Mouse (Mus musculus): ENCODE data around the gene Msh4. TPM values are rescaled to one million over a fixed set of nuclear protein-coding genes. Genes with fewer than 3 reads are reported as not detected.
A peak's percentile ranks its signal among the peaks of the same experiment; 100 is the strongest.

The Msh4 gene
- polyA plus RNA-seq, 1 experiment from 2014 or later = 0.08 TPM

DNA sequence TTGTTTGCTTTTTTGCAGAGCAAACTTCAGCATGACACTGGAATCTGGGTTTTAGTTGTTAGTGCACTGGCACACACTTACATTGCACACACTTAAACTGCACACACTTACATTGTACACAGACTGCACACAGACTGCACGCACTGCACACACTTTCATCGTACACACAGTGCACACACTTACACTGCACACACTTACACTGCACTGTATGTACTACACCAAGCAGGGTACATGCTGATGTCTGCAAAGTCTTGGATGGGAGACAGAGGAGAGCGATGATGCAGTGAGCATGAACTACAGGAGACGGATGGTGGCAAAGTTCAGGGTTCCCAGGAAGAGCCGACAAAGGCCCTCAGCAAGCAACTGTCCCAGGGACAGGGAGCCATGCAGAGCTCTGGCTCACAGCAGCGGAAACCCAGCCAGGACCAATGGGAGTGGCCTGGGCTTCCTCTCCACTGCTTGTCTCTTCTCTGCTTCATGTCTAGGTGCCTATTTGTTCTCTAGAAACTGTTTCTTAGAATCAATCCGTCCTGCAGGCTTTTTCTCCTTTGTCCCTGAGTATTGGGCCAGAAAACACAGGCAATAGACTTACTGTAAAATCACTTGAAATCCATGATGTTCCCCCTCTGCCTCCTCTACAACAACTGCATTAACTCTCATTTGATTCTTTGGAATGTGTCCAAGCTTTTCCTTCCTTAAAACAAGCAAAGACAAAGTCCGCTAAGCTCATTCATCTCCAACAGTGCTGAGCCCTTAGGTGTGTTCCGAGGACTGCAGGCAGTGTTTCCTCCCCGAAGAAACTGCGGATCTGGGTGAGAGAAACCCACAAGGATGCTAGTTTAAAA lies 82.0 kb downstream of the Msh4 start:
- Histone ChIP-seq H3K36me3 (no peaks in the 10 kb centered on the region), H3K27ac (0 out of 2 replicates have a peak overlapping the region, but pooled peaks have one; percentile 21), H3K4me1 (peaks cover 3% of the 10 kb centered on the region; the same call in 1 of the 2 replicates), H3K4me3 (replicated peaks) (no peak overlapping the region), H3K27me3 (replicated peaks) (no peaks in the 10 kb centered on the region), H3K4me2 (no peak overlapping the region), H3K9ac (no peak overlapping the region), H3K9me3 (no peaks in the 10 kb centered on the region)
- no peak for ATAC-seq (ENCODE audit: insufficient read depth, low FRiP score, low read depth)
- 49% methylated on average over 11 of the region's 11 CpGs for WGBS

GRCm38 (mm10) chr3:153819438-153819837 lies 86.5 kb downstream of the Msh4 start:
- 82% methylated on average over 9 of the region's 9 CpGs for WGBS

GRCm38 (mm10) chr3:153818723-153819122 lies 87.2 kb downstream of the Msh4 start:
- H3K4me1 ChIP-seq = no peaks in the 10 kb centered on the region
- H3K4me3 ChIP-seq (replicated peaks) = no peak overlapping the region
- H3K36me3 ChIP-seq = no peaks in the 10 kb centered on the region
- WGBS = 94% methylated on average over 3 of the region's 3 CpGs
- H3K9me3 ChIP-seq = no peaks in the 10 kb centered on the region
- no peak overlapping the region for H3K27ac ChIP-seq
- no peaks in the 10 kb centered on the region for H3K27me3 ChIP-seq (replicated peaks)
- H3K4me2 ChIP-seq = no peak overlapping the region
- no peak for ATAC-seq (ENCODE audit: insufficient read depth, low FRiP score, low read depth)
- H3K9ac ChIP-seq = no peak overlapping the region

More at GRCm38 (mm10) chr3:153819438-153819837, 86.5 kb downstream of the Msh4 start:
- Histone ChIP-seq H3K9me3 (no peaks in the 10 kb centered on the region), H3K9ac (no peak overlapping the region), H3K27me3 (replicated peaks) (no peaks in the 10 kb centered on the region), H3K27ac (no peak overlapping the region), H3K4me2 (no peak overlapping the region), H3K4me1 (peaks cover 3% of the 10 kb centered on the region; the same call in 1 of the 2 replicates), H3K4me3 (replicated peaks) (no peak overlapping the region), H3K36me3 (no peaks in the 10 kb centered on the region)
- no peak for ATAC-seq (ENCODE audit: insufficient read depth, low FRiP score, low read depth)

DNA sequence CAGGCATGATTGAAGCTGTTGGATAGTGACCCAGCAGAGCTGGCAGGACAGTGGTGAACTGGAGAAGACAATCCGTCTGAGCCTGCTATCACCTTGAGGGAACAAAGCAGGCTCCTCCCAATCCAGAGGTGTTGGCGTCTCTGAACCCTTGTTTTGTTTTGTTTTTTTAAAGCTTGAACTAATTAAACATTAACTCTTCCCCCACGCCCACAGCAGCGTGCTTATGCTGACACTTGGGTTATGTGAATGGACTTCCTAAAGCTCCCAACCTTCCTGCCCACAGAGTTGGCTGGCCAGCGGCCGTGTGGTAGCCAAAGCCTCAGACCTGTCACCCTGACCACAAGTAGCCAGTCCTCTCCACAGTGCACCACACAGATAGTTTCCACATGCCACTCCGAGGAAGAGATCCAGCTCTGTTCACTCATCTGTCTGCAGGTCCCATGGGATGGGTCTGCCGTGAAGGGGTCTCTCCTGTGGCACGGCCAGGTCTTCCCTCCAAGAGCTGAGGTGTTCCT lies 88.5 kb downstream of the Msh4 start:
- Histone ChIP-seq H3K4me3 (replicated peaks) (no peak overlapping the region), H3K4me1 (no peaks in the 10 kb centered on the region), H3K4me2 (no peak overlapping the region), H3K36me3 (no peaks in the 10 kb centered on the region), H3K9ac (no peak overlapping the region), H3K27me3 (replicated peaks) (no peaks in the 10 kb centered on the region), H3K27ac (no peak overlapping the region), H3K9me3 (no peaks in the 10 kb centered on the region)
- ATAC-seq (ENCODE audit: insufficient read depth, low FRiP score, low read depth) = no peak
- WGBS = 73% methylated on average over 9 of the region's 9 CpGs

DNA sequence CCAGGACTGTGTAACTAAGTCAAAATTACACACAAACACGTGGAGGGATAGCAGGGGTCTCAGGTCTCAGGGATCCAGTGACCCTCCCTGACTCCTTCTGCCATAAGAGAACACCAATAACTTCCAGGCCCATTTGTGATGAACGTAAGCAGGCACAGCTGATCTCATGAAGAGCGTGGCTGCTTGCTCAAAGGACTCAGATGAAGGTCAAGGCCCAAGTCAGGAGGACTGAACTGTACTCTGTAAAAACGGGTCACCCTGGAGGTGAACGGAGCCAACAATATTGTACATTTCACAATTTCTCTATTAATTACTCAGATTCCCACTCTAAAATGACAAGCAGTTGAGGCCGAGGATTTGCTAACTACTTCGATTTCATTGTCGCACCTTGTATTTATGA lies 91.9 kb downstream of the Msh4 start:
- H3K9ac ChIP-seq = no peak overlapping the region
- H3K36me3 ChIP-seq = no peaks in the 10 kb centered on the region
- no peaks in the 10 kb centered on the region for H3K9me3 ChIP-seq
- no peak overlapping the region for H3K27ac ChIP-seq
- 85% methylated on average over 8 of the region's 8 CpGs for WGBS
- peaks cover 2% of the 10 kb centered on the region; the same call in 1 of the 2 replicates for H3K4me1 ChIP-seq
- H3K4me3 ChIP-seq (replicated peaks) = no peak overlapping the region
- no peak for ATAC-seq (ENCODE audit: insufficient read depth, low FRiP score, low read depth)
- H3K4me2 ChIP-seq = no peak overlapping the region
- no peaks in the 10 kb centered on the region for H3K27me3 ChIP-seq (replicated peaks)

- Histone ChIP-seq H3K27ac (no peak overlapping the region), H3K4me1 (peaks cover 7% of the 10 kb centered on the region; the same call in 1 of the 2 replicates), H3K4me3 (replicated peaks) (no peak overlapping the region), H3K4me2 (no peak overlapping the region), H3K36me3 (no peaks in the 10 kb centered on the region), H3K27me3 (replicated peaks) (no peaks in the 10 kb centered on the region), H3K9me3 (no peaks in the 10 kb centered on the region), H3K9ac (no peak overlapping the region)
- 60% methylated on average over 13 of the region's 13 CpGs for WGBS
- no peak for ATAC-seq (ENCODE audit: insufficient read depth, low FRiP score, low read depth)
Observed at GRCm38 (mm10) chr3:153808406-153808805, 97.5 kb downstream of the Msh4 start.

- H3K4me2 ChIP-seq = no peak overlapping the region
- H3K4me3 ChIP-seq (replicated peaks) = no peak overlapping the region
- H3K27me3 ChIP-seq (replicated peaks) = no peaks in the 10 kb centered on the region
- ATAC-seq (ENCODE audit: insufficient read depth, low FRiP score, low read depth) = peak; percentile 78
- H3K9me3 ChIP-seq = no peaks in the 10 kb centered on the region
- peaks cover 7% of the 10 kb centered on the region; the same call in 1 of the 2 replicates for H3K4me1 ChIP-seq
- no peaks in the 10 kb centered on the region for H3K36me3 ChIP-seq
- no peak overlapping the region for H3K9ac ChIP-seq
- 81% methylated on average over 9 of the region's 9 CpGs for WGBS
- H3K27ac ChIP-seq = no peak overlapping the region
Observed at GRCm38 (mm10) chr3:153807444-153808149, 98.3 kb downstream of the Msh4 start.

Other genes starting within 250 kb of the Msh4 start
- gene St6galnac3, start 181.0 kb downstream of the Msh4 start, polyA plus RNA-seq (2015; fragmentation: Nextera tagmentation; extraction: Ambion mirVana) = 36.6 and 39.8 TPM in 2 replicates
- gene Asb17, start 61.9 kb downstream of the Msh4 start, polyA plus RNA-seq (2015; fragmentation: Nextera tagmentation; extraction: Ambion mirVana) = 0.30 and 0.82 TPM in 2 replicates
- gene Rabggtb, start 6.9 kb upstream of the Msh4 start, polyA plus RNA-seq (2015; fragmentation: Nextera tagmentation; extraction: Ambion mirVana) = 52.5 and 56.2 TPM in 2 replicates
- 87.9 and 103 TPM in 2 replicates for gene Acadm, start 38.5 kb upstream of the Msh4 start, polyA plus RNA-seq (2015; fragmentation: Nextera tagmentation; extraction: Ambion mirVana)
- 0.78 and 0.83 TPM in 2 replicates for gene Slc44a5, start 67.3 kb upstream of the Msh4 start, polyA plus RNA-seq (2015; fragmentation: Nextera tagmentation; extraction: Ambion mirVana)